Mouse (Mus musculus) limb, embryonic 12.5 days (tissue): Measurements from ENCODE around the gene Clic4. TPM values are rescaled to one million over a fixed set of nuclear protein-coding genes. Genes with fewer than 3 reads are reported as not detected.
"Not testable (repeated sequence)": the region's sequence is repeated elsewhere in the genome, so short reads cannot be mapped to it uniquely, and the experiment has no call there.

Experiments
- ATAC-seq: fragments of 200-750 bp; cut with Nextera tagmentation; 2 replicates; pipeline ENCODE4 v1.8.0; 2017; ENCODE audit warnings: low read depth, moderate TSS enrichment; ENCODE audit not compliant: insufficient number of reproducible peaks, insufficient read depth, low FRiP score, low TSS enrichment
- H3K27ac ChIP-seq: fragments of 300-500 bp; sonication (generic); 2 replicates; pipeline ENCODE4 v1.5.1; 2016; ENCODE audit warnings: mild to moderate bottlenecking, moderate library complexity
- H3K27me3 ChIP-seq: fragments of 300-500 bp; sonication (generic); 2 replicates; pipeline ENCODE4 v1.6.1; 2016; ENCODE audit warnings: mild to moderate bottlenecking, moderate library complexity
- H3K36me3 ChIP-seq: fragments of 300-500 bp; sonication (generic); 2 replicates; pipeline ENCODE4 v1.6.1; 2016; ENCODE audit warnings: mild to moderate bottlenecking, moderate library complexity
- H3K4me1 ChIP-seq: fragments of 300-500 bp; sonication (generic); replicated peaks from 2 replicates; pipeline ENCODE4 v1.6.1; 2016
- H3K4me2 ChIP-seq: fragments of 300-500 bp; sonication (generic); 2 replicates; pipeline ENCODE4 v1.6.1; 2016; ENCODE audit warnings: mild to moderate bottlenecking, moderate library complexity
- H3K4me3 ChIP-seq: fragments of 300-500 bp; sonication (generic); replicated peaks from 2 replicates; pipeline ENCODE4 v1.5.1; 2016; ENCODE audit warnings: mild to moderate bottlenecking
- H3K9ac ChIP-seq: fragments of 300-500 bp; sonication (generic); replicated peaks from 2 replicates; pipeline ENCODE4 v1.6.1; 2016; ENCODE audit warnings: mild to moderate bottlenecking, moderate library complexity
- H3K9me3 ChIP-seq: fragments of 300-500 bp; sonication (generic); 2 replicates; pipeline ENCODE4 v1.6.1; 2016; ENCODE audit warnings: mild to moderate bottlenecking, moderate library complexity
- WGBS: fragments of 180-500 bp; shearing (Covaris S2); methylation state at CpG from one replicate; pipeline ENCODE4 v1.1.7; 2016; 5-methylcytosine and 5-hydroxymethylcytosine counted together
- polyA plus RNA-seq: library from polyadenylated mRNA; unstranded; fragments of >200 nt; fragmentation: Nextera tagmentation; extraction: Ambion mirVana; gene quantifications from 2 replicates; pipeline ENCODE4 v1.2.1, GENCODE M21; 2016

The Clic4 gene
- polyA plus RNA-seq, 1 experiment from 2014 or later: 191 TPM

DNA sequence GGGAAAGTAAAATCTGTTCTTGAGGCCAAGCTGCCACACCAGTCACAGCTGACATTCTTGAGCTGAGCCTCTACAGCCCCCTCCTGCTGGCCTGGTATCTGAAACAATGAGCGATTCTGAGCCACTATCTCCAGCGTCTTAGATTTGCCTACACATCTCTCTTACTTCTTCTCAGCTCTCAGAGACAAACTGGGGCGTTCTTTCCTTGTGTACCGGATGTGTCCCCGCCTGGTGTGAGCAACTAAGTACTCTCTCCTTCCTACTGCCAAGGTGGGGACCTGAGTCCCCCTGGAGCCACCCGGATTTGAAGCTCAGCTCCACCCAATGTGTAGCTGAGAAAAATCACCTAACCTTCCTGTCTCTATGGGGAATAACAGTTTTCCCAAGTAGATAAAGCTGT, 19.2 kb upstream of the Clic4 start:
- WGBS: 57% methylated on average over 6 of the region's 6 CpGs
- Histone ChIP-seq H3K27me3 (no peaks in the 10 kb centered on the region), H3K4me1 (peaks cover 24% of the 10 kb centered on the region), H3K36me3 (no peaks in the 10 kb centered on the region), H3K9me3 (no peaks in the 10 kb centered on the region), H3K27ac (peak overlapping the region; percentile 62; the same call in 1 of the 2 replicates), H3K9ac (no peak overlapping the region), H3K4me2 (peak overlapping the region; percentile 38; the same call in 1 of the 2 replicates), H3K4me3 (no peak overlapping the region)
- ATAC-seq: no peak

DNA sequence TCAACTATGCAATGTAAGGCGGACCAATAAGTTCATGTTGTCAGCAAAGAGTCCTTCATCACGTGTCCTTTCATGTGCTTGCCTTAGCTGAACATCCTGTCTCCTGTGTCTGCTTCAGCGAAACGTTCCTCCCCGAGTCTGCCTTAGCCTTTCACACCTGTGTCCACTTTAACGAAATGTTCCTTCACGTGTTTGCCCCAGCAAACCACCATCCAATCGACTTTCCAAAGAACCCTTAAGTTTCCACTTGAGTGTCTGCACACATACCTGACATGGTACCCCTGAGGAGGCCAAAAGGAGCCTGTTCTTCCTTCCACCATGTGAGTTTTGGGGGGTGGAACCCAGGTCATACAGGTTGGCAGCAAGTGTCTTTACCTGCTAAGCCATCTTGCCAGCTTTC, 18.6 kb upstream of the Clic4 start:
- H3K4me2 ChIP-seq: no peak overlapping the region
- ATAC-seq: no peak
- peaks cover 27% of the 10 kb centered on the region for H3K4me1 ChIP-seq
- no peaks in the 10 kb centered on the region for H3K27me3 ChIP-seq
- H3K9me3 ChIP-seq: no peaks in the 10 kb centered on the region
- WGBS: 90% methylated on average over 8 of the region's 8 CpGs
- H3K9ac ChIP-seq: no peak overlapping the region
- H3K27ac ChIP-seq: no peak overlapping the region
- H3K4me3 ChIP-seq: no peak overlapping the region
- H3K36me3 ChIP-seq: no peaks in the 10 kb centered on the region

DNA sequence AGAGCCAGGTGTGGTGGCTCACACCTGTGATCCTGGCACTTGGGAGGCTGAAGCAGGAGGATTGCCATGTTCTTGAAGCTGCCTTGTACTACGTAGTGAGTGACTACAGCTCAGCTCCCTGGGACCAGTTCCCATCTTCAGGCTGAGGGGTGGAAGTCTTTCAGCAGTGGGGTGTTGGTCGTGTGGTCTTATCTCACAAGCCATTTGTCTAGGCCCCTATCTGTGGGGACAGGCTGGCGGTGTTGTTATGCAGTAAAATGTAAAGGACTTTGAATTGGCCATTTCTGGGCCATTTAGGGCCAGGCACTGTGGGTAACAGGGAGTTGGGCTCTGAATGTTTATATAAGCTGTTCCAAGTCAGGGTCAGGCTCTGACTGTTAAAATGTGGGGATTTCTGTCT, 15.4 kb upstream of the Clic4 start:
- H3K36me3 ChIP-seq: no peaks in the 10 kb centered on the region
- H3K9ac ChIP-seq: no peak overlapping the region
- H3K9me3 ChIP-seq: no peaks in the 10 kb centered on the region
- no peak overlapping the region for H3K27ac ChIP-seq
- H3K4me3 ChIP-seq: no peak overlapping the region
- H3K4me1 ChIP-seq: peaks cover 37% of the 10 kb centered on the region
- no peaks in the 10 kb centered on the region for H3K27me3 ChIP-seq
- H3K4me2 ChIP-seq: no peak overlapping the region
- 33% methylated on average over 3 of the region's 3 CpGs for WGBS
- no peak for ATAC-seq

DNA sequence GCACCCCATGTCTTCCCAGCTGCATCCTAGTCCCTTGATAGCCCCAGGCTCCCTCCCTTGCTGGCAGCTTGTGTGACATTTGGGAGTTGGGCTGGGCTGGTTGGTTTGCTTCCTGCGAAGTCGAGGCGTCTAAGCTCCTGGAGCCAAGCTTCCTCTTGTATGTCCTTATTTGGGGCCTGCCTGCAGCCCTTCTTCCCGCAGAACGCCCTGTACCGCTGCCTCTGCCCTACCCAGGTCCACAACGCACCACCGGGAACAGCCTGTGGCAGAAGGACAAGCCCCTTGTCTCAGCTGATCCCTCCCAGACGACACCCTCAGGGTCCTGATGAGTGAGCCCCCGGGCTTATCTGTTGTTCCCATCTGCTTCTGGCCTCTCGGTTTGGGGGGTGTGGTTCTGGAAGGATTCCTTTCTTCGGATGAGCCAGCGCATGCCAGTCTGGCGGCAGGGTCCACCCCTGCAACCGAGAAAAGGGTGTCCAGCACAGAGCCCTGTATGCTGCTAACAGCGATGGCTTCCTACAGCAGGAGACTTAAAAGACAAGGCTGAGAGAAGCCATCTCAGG, 14.3 kb upstream of the Clic4 start:
- Histone ChIP-seq H3K27me3 (no peaks in the 10 kb centered on the region), H3K27ac (no peak overlapping the region; the same call in 1 of the 2 replicates), H3K4me3 (no peak overlapping the region), H3K36me3 (no peaks in the 10 kb centered on the region), H3K4me2 (peak overlapping the region; percentile 9; the same call in 1 of the 2 replicates), H3K4me1 (peaks cover 28% of the 10 kb centered on the region), H3K9ac (no peak overlapping the region), H3K9me3 (no peaks in the 10 kb centered on the region)
- WGBS: 8% methylated on average over 16 of the region's 16 CpGs
- no peak for ATAC-seq

DNA sequence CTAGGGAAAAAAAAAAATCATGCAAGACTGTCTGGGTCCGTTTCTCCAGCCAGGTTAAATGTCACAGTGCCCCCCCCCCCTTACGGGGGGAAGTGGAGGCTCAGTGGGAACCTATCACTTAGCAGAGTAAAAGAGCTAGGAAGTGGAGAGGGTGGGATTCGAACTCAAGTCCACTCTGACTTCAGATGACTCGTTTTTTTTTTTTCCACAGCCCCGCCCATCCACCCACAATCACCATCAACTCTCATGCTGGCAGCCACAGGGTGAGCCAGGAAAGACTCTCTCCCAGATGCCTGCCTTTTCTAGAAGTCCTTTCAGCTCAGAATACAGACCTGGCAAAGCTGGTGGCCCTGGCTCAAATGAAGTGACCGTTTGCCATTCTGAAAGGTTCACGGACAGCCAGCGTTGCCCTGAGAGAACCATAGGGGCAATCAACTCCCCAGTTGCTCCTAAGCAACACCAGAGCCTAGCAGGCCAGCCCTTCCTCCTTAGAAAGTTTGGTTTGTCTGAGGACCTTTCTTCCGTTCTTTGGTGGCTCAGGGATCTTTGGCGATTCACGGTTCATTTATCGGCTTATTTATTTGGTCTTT, 13.5 kb upstream of the Clic4 start:
- Histone ChIP-seq H3K9me3 (no peaks in the 10 kb centered on the region), H3K27me3 (no peaks in the 10 kb centered on the region), H3K9ac (no peak overlapping the region), H3K4me3 (no peak overlapping the region), H3K4me1 (peaks cover 25% of the 10 kb centered on the region), H3K36me3 (no peaks in the 10 kb centered on the region), H3K4me2 (no peak overlapping the region; the same call in 1 of the 2 replicates), H3K27ac (no peak overlapping the region)
- no peak for ATAC-seq
- 53% methylated on average over 12 of the region's 12 CpGs for WGBS

DNA sequence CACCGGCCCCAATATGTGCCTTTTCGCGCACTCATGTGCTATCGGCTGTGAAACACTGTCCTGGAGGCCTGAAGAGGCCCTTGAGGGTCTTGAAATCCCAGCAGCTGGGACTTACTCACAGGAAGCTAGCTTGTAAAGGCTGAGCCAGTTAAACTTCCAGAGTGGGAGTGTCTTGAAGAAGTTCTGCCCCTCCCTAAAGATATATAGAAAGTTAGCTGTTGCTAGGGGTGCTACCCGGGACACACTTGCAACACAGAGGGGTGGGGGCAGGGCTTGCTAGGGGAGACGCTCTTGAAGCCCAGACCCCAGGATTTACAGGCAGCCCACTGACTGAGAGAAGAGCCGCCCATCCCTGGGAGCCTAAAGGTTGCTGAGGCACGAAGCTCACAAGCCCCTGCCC, 12.8 kb upstream of the Clic4 start:
- Histone ChIP-seq H3K4me1 (peaks cover 25% of the 10 kb centered on the region), H3K36me3 (no peaks in the 10 kb centered on the region), H3K4me3 (no peak overlapping the region), H3K9ac (no peak overlapping the region), H3K27me3 (no peaks in the 10 kb centered on the region), H3K9me3 (no peaks in the 10 kb centered on the region), H3K27ac (peak overlapping the region; percentile 23; the same call in 1 of the 2 replicates), H3K4me2 (no peak overlapping the region; the same call in 1 of the 2 replicates)
- WGBS: 37% methylated on average over 8 of the region's 8 CpGs
- ATAC-seq: no peak

DNA sequence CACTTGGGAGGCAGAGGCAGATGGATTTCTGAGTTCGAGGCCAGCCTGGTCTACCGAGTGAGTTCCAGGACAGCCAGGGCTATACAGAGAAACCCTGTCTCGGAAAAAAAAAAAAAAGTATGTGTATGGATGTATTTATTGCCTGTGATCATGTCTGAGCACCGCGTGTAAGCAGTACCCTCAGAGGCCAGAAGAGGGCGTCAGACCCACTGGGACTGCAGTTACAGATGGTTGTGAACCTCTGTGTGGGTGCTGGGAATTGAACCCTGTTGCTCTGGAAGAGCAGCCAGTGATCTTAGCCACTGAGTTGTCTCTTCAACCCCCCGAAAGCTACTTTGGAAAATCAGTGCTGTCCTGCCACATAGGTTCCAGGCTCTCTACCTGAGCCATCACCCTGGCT, 11.3 kb upstream of the Clic4 start:
- H3K4me1 ChIP-seq: peaks cover 24% of the 10 kb centered on the region
- 87% methylated on average over 7 of the region's 7 CpGs for WGBS
- no peak overlapping the region for H3K27ac ChIP-seq
- H3K4me2 ChIP-seq: no peak overlapping the region
- no peaks in the 10 kb centered on the region for H3K36me3 ChIP-seq
- no peaks in the 10 kb centered on the region for H3K27me3 ChIP-seq
- no peak overlapping the region for H3K4me3 ChIP-seq
- no peak overlapping the region for H3K9ac ChIP-seq
- no peak for ATAC-seq
- H3K9me3 ChIP-seq: no peaks in the 10 kb centered on the region

DNA sequence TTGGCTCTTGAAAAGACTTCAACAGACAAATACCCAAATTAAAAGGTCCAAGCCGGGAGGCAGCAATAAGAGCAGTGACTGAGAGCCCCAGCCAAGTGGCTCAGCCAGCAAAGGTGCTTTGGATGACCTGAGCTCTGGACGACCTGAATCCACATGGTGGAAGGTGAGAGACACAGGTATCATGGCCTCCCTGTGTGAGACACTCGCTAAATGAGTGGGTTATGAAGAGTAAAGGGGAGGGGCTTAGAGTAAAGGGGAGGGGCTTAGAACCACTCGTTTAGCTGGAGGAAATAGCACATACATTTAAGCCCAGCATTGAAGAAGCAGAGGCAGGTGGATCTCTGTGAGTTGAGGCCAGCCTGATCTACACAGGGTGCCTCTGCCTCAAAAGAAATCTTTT, 10.8 kb upstream of the Clic4 start:
- Histone ChIP-seq H3K27ac (no peak overlapping the region), H3K4me1 (peaks cover 20% of the 10 kb centered on the region), H3K27me3 (no peaks in the 10 kb centered on the region), H3K9me3 (no peaks in the 10 kb centered on the region), H3K9ac (no peak overlapping the region), H3K4me3 (no peak overlapping the region), H3K36me3 (no peaks in the 10 kb centered on the region), H3K4me2 (no peak overlapping the region)
- 74% methylated on average over 4 of the region's 4 CpGs for WGBS
- ATAC-seq: no peak

DNA sequence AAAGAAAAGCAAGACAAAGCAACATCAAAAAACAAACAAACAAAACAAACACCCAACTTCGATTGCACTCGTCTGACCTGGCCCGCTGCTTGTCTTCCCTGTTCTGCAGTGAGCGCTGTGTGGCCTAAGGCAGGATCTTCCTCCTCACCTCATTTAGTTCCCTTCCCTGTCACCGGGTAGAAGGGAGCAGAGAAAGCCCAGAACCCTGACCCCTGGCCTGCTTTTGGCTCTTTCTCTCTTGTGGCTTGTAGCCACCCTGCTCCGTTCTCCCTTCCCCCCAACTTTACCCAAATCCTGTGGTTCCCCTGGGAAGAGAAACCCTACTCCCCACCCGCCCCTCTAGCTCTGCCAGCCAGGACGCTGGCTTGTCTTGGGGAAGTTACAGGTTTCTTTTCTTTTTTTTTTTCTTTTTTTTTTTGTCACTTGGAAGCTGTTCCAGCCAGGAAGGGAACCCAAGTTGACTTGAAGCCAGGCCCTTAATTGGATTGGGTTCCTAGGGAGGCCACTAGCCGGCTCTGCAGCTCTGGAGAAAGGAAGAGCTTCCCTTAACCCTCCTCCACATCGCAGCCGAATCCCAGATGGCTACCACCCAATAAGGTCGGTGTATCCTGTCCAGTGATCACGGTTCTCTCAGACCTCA, 10.2 kb upstream of the Clic4 start:
- WGBS: 51% methylated on average over 13 of the region's 13 CpGs
- no peaks in the 10 kb centered on the region for H3K36me3 ChIP-seq

DNA sequence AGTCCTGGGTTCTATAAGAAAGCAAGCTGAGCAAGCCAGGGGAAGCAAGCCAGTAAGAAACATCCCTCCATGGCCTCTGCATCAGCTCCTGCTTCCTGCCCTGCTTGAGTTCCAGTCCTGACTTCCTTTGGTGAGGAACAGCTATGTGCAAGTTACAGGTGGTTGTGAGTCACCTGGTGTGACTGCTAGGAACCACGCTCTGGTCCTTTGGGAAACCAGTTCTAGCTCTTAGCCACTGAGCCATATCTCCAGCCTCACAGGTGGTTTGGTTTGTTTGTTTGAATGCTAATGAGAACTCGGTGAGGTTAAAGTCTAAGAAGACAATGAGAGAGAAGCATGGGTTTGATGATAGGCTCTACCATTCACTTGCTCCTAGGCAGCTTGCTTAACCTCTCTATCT, 7.4 kb upstream of the Clic4 start:
- H3K9ac ChIP-seq, H3K4me1 ChIP-seq, ATAC-seq, H3K4me2 ChIP-seq, H3K36me3 ChIP-seq, H3K27ac ChIP-seq, H3K9me3 ChIP-seq, H3K4me3 ChIP-seq: not testable (repeated sequence)
- 75% methylated on average over 2 of the region's 2 CpGs for WGBS
- H3K27me3 ChIP-seq: peaks cover 14% of the 10 kb centered on the region; the same call in 1 of the 2 replicates

More for the DNA sequence above, 10.2 kb upstream of the Clic4 start:
- no peaks in the 10 kb centered on the region for H3K9me3 ChIP-seq
- no peak overlapping the region for H3K27ac ChIP-seq
- H3K27me3 ChIP-seq: 0 out of 2 replicates have a peak, but pooled peaks cover 3% of the 10 kb centered on the region
- no peak overlapping the region for H3K9ac ChIP-seq
- ATAC-seq: no peak
- H3K4me1 ChIP-seq: peaks cover 19% of the 10 kb centered on the region
- H3K4me2 ChIP-seq: no peak overlapping the region
- no peak overlapping the region for H3K4me3 ChIP-seq

DNA sequence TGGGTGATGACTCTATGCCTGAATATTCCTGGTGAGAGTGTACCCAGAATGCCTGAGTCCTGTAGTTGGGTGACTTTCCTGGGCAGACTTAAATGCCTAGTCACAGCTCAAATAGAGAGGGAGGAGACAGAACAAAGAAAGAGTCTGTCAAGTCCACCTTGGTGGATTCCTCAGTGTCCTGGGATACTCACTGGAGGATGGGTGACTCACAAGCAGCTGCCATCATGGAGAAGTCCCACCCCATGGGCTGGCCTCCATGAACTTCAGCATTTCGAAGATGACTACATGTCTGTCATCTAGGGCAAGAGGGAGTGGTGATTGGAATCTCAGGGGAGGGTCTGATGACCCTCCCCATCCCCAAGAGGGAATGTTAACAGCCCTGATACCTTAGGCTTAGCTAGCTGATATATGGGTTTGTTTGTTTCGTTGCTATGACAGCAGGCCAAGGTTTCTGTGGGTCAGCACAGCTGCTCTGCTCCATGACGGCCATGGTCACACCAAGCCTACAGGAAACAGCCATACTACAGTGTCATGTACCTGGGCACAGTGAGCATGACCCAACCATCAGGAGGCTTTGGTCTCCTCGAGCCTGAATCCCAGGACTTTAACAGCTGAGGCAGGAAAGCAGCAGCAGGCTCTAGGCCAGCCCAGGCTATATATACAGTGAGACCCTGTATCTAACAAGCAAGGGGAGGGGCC, 4.2 kb upstream of the Clic4 start:
- no peak overlapping the region for H3K27ac ChIP-seq
- H3K36me3 ChIP-seq: no peaks in the 10 kb centered on the region
- no peak overlapping the region for H3K4me3 ChIP-seq
- no peak overlapping the region for H3K9ac ChIP-seq
- H3K9me3 ChIP-seq: no peaks in the 10 kb centered on the region
- H3K27me3 ChIP-seq: peaks cover 19% of the 10 kb centered on the region; the same call in 1 of the 2 replicates
- H3K4me2 ChIP-seq: no peak overlapping the region
- ATAC-seq: no peak
- peaks cover 6% of the 10 kb centered on the region for H3K4me1 ChIP-seq
- WGBS: 48% methylated on average over 4 of the region's 4 CpGs
